11 mouse cellular contexts compared by ENCODE assay signal in genomic region chr10:4325562-4325961, GRCm38 (mm10). TPM values are rescaled to one million over a fixed set of nuclear protein-coding genes. Genes with fewer than 3 reads are reported as not detected.
DNase-seq lines count a peak whose midpoint lies in the region; ATAC-seq and TF ChIP-seq lines count a peak whose summit lies in the region.
"Had no signal": no experiment of that assay in that cellular context is flagged by ENCODE, and none has a peak within 500 bp of the region (broad histone marks: within the 10 kb centered on the region; RNA-seq: fewer than 3 reads in every experiment).

No protein-coding gene starts in this region.

- no peak overlapping the region for H3K9ac ChIP-seq in heart, embryonic 15.5 days
- H3K9ac ChIP-seq in lung, embryonic 16.5 days (ENCODE audit: low read length) = no peak overlapping the region; the same call in 1 of the 2 replicates
- H3K9ac ChIP-seq in stomach, embryonic 16.5 days (ENCODE audit: low read length) = no peak overlapping the region
- no peak overlapping the region for H3K9ac ChIP-seq in forebrain, embryonic 11.5 days (ENCODE audit: low read length)
- H3K9ac ChIP-seq: midbrain, embryonic 12.5 days had no signal

- DNase-seq in heart, adult 8-10 months (ENCODE audit: low spot score) = no peak
- DNase-seq in lung, adult 2 months = no peak
- DNase-seq in heart, postnatal 4 days = peak; percentile 33
- DNase-seq in forebrain, embryonic 11.5 days (ENCODE audit: low spot score) = no peak
- DNase-seq: cerebellum, adult 11-12 months; layer of hippocampus, adult 9-11 months had no signal

- H3K4me2 ChIP-seq in heart, embryonic 15.5 days = no peak overlapping the region
- no peak overlapping the region for H3K4me2 ChIP-seq in lung, embryonic 16.5 days (ENCODE audit: low read depth, low read length)
- no peak overlapping the region for H3K4me2 ChIP-seq in stomach, embryonic 16.5 days (ENCODE audit: low read depth, low read length)
- H3K4me2 ChIP-seq in forebrain, embryonic 11.5 days (ENCODE audit: low read depth, low read length, severe bottlenecking) = no peak overlapping the region
- H3K4me2 ChIP-seq: midbrain, embryonic 12.5 days had no signal

- no peak for ATAC-seq in heart, embryonic 15.5 days (replicated peaks; ENCODE audit: insufficient number of reproducible peaks, insufficient read depth, low FRiP score, low read depth)
- ATAC-seq in lung, embryonic 16.5 days (ENCODE audit: low read depth) = peak; percentile 82
- ATAC-seq in stomach, embryonic 16.5 days (ENCODE audit: insufficient read depth, low FRiP score) = no peak
- ATAC-seq in forebrain, embryonic 11.5 days (replicated peaks; ENCODE audit: low FRiP score) = no peak
- ATAC-seq: activated CD4-positive, CD25-positive, alpha-beta regulatory T cell, adult 4 months had no signal

- TF ChIP-seq CTCF in lung, adult 2 months (IDR thresholded peaks at IDR 0.05; ENCODE audit: insufficient read depth, low read length) = no peak

- WGBS in heart, embryonic 15.5 days = 14% methylated on average over 5 of the region's 5 CpGs
- whole genome bisulfite sequencing in lung, embryonic 16.5 days = 10% methylated on average over 5 of the region's 5 CpGs
- WGBS in lung, adult 2 months = 24% methylated on average over 5 of the region's 5 CpGs
- 20% methylated on average over 5 of the region's 5 CpGs for WGBS in stomach, embryonic 16.5 days
- 89% methylated on average over 5 of the region's 5 CpGs for whole genome bisulfite sequencing in forebrain, embryonic 11.5 days

- H3K27me3 ChIP-seq in heart, embryonic 15.5 days = no peaks in the 10 kb centered on the region
- H3K27me3 ChIP-seq in lung, embryonic 16.5 days (ENCODE audit: control insufficient read depth, insufficient read depth, low read depth, low read length) = no peaks in the 10 kb centered on the region
- H3K27me3 ChIP-seq in stomach, embryonic 16.5 days (ENCODE audit: control insufficient read depth, insufficient read depth, low read length) = no peaks in the 10 kb centered on the region
- H3K27me3 ChIP-seq in forebrain, embryonic 11.5 days (ENCODE audit: control insufficient read depth, insufficient read depth, low read length) = no peaks in the 10 kb centered on the region
- H3K27me3 ChIP-seq: midbrain, embryonic 12.5 days had no signal

- no peaks in the 10 kb centered on the region for H3K36me3 ChIP-seq in heart, embryonic 15.5 days
- no peaks in the 10 kb centered on the region for H3K36me3 ChIP-seq in lung, embryonic 16.5 days (ENCODE audit: control insufficient read depth, insufficient read depth, low read length)
- H3K36me3 ChIP-seq in stomach, embryonic 16.5 days (ENCODE audit: control insufficient read depth, insufficient read depth, low read length) = no peaks in the 10 kb centered on the region
- H3K36me3 ChIP-seq in forebrain, embryonic 11.5 days (ENCODE audit: control insufficient read depth, insufficient read depth, low read length) = no peaks in the 10 kb centered on the region
- H3K36me3 ChIP-seq: midbrain, embryonic 12.5 days had no signal

- peaks cover 11% of the 10 kb centered on the region for H3K4me1 ChIP-seq in heart, embryonic 15.5 days (replicated peaks)
- H3K4me1 ChIP-seq in lung, embryonic 16.5 days (replicated peaks; ENCODE audit: control insufficient read depth, insufficient read depth, low read length) = peaks cover 9% of the 10 kb centered on the region
- no peaks in the 10 kb centered on the region; the same call in 1 of the 2 replicates for H3K4me1 ChIP-seq in lung, adult 2 months (ENCODE audit: control insufficient read depth, insufficient read depth, low read length)
- peaks cover 5% of the 10 kb centered on the region for H3K4me1 ChIP-seq in stomach, embryonic 16.5 days (ENCODE audit: control insufficient read depth, insufficient read depth, low read length)
- H3K4me1 ChIP-seq in forebrain, embryonic 11.5 days (replicated peaks; ENCODE audit: control insufficient read depth, insufficient read depth, low read length) = 0 out of 2 replicates have a peak, but pooled peaks cover 2% of the 10 kb centered on the region

- no peak overlapping the region for H3K4me3 ChIP-seq in heart, embryonic 15.5 days
- no peak overlapping the region for H3K4me3 ChIP-seq in lung, embryonic 16.5 days (ENCODE audit: low read length)
- no peak overlapping the region for H3K4me3 ChIP-seq in lung, adult 2 months (replicated peaks; ENCODE audit: extremely low read depth, low read depth, low read length)
- H3K4me3 ChIP-seq in stomach, embryonic 16.5 days (replicated peaks; ENCODE audit: low read length) = no peak overlapping the region
- H3K4me3 ChIP-seq in forebrain, embryonic 11.5 days (ENCODE audit: low read depth, low read length) = no peak overlapping the region
- H3K4me3 ChIP-seq: midbrain, embryonic 12.5 days had no signal

- H3K9me3 ChIP-seq in heart, embryonic 15.5 days (replicated peaks) = no peaks in the 10 kb centered on the region
- no peaks in the 10 kb centered on the region for H3K9me3 ChIP-seq in lung, embryonic 16.5 days (ENCODE audit: control insufficient read depth, low read length)
- H3K9me3 ChIP-seq in stomach, embryonic 16.5 days (replicated peaks; ENCODE audit: control insufficient read depth, low read length) = no peaks in the 10 kb centered on the region
- H3K9me3 ChIP-seq in forebrain, embryonic 11.5 days (ENCODE audit: control insufficient read depth, low read length) = no peaks in the 10 kb centered on the region
- H3K9me3 ChIP-seq: midbrain, embryonic 12.5 days had no signal

- no peak for TF ChIP-seq POLR2A in lung, adult 2 months (IDR thresholded peaks at IDR 0.05; ENCODE audit: borderline replicate concordance, extremely low read depth, low read depth, low read length)

- H3K27ac ChIP-seq in heart, embryonic 15.5 days = peak overlapping the region; percentile 66
- peak overlapping the region; percentile 82 for H3K27ac ChIP-seq in lung, embryonic 16.5 days (ENCODE audit: low read length)
- peak overlapping the region; percentile 65 for H3K27ac ChIP-seq in stomach, embryonic 16.5 days (ENCODE audit: low read length)
- no peak overlapping the region for H3K27ac ChIP-seq in forebrain, embryonic 11.5 days (ENCODE audit: low read depth, low read length)
- H3K27ac ChIP-seq: midbrain, embryonic 12.5 days had no signal

RNA-seq across cellular contexts. Expression of gene Akap12, which starts 59.4 kb away (rescaled TPM):
- 38.4 and 54.9 TPM in 2 replicates for polyA plus RNA-seq in heart, embryonic 15.5 days (2015; fragmentation: Nextera tagmentation; extraction: Ambion mirVana)
- total RNA-seq in heart, adult 8-10 months (2022) = 10 to 100 TPM; 18.1 to 24.4 (median 23.3) TPM
- polyA plus RNA-seq in lung, embryonic 16.5 days (2015; fragmentation: Nextera tagmentation; extraction: Ambion mirVana) = 69.9 and 76.2 TPM in 2 replicates
- 18.2 and 26.9 TPM in 2 replicates for polyA plus RNA-seq in lung, adult 2 months (2012; rRNA removed)
- 10 to 100 TPM; 81.8 to 82.6 TPM for total RNA-seq in heart, postnatal 4 days (2021)
- polyA plus RNA-seq in stomach, embryonic 16.5 days (2015; fragmentation: Nextera tagmentation; extraction: Ambion mirVana) = 68.1 and 71.4 TPM in 2 replicates
- 39.1 and 43.0 TPM in 2 replicates for polyA plus RNA-seq in forebrain, embryonic 11.5 days (2014; fragmentation: Nextera tagmentation; extraction: Ambion mirVana)
